Mouse (Mus musculus): ENCODE data around the gene Adgrd1. TPM values are rescaled to one million over a fixed set of nuclear protein-coding genes. Genes with fewer than 3 reads are reported as not detected.

The Adgrd1 gene
- polyA plus RNA-seq, 1 experiment, result not detected

DNA sequence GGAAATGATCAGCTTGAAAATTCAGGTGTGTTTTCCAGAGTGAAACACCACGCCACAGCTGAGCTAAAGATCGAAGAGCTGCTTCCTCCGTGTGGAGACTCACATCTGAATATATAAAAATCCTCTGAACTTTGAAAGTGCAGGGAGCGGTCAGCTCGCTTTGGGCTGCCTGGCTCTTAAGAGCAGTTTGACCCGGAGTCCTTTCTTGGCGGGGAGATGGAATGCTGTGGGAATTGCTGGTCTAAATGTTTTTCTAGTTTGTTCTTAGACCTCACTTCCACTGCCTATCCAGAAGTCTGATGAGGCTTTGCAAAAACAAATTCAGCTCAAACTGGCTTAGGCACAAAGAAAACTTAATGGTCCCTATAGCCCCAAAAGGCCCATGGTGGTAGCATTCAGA lies 90.4 kb downstream of the Adgrd1 start:
- TF ChIP-seq POLR2A (IDR thresholded peaks at IDR 0.05; ENCODE audit: borderline replicate concordance, low read depth, low read length) (no peak), CTCF (IDR thresholded peaks at IDR 0.05; ENCODE audit: low read depth, low read length) (no peak)
- H3K4me1 ChIP-seq (ENCODE audit: control insufficient read depth, insufficient read depth, low read length), result no peaks in the 10 kb centered on the region
- no peak overlapping the region for H3K4me3 ChIP-seq (ENCODE audit: insufficient read depth, low read length)
- H3K27ac ChIP-seq (ENCODE audit: insufficient read depth, low read depth, low read length), result no peak overlapping the region

DNA sequence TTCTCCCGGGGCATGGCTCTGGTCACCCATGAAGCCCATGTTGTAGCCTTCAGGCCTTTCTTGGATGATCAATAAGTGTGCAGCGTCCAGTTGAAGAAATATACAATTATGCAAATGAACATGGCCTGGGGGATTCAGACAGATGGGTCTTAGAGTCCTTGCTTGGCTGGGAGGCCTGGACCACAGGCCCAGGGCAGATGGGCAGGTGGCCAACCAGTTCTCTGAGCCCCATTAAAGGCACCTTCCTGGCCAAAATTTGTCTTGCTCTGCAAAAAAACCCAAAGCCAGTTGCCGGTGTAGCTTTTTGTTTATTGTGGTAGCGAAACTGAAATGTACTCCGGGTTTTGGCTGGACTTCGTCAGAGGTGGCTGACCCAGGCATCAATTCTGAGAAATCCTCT lies 92.5 kb downstream of the Adgrd1 start:
- H3K4me3 ChIP-seq (ENCODE audit: insufficient read depth, low read length), result no peak overlapping the region
- H3K4me1 ChIP-seq (ENCODE audit: control insufficient read depth, insufficient read depth, low read length), result no peaks in the 10 kb centered on the region
- no peak overlapping the region for H3K27ac ChIP-seq (ENCODE audit: insufficient read depth, low read depth, low read length)
- TF ChIP-seq CTCF (IDR thresholded peaks at IDR 0.05; ENCODE audit: low read depth, low read length) (no peak), POLR2A (IDR thresholded peaks at IDR 0.05; ENCODE audit: borderline replicate concordance, low read depth, low read length) (no peak)

DNA sequence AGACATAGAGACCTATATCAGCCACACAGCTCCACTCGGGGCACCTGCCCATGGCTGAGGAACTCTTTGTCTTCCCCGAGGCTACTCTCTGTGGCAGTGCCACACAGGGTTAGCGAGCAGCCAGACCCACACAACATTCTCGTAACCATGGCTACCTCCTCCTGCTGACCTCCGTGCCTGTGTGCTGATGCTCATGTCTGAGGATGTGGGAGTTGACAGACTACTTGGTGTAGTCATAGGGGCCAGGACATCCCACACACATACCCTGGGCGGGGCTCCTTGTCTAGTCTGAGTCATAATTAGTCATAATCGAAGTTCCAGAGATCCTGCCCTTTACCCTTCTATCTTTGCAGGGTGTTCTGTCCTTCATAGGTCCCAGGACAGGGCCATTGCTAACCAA lies 93.5 kb downstream of the Adgrd1 start:
- Histone ChIP-seq H3K4me3 (ENCODE audit: insufficient read depth, low read length) (no peak overlapping the region), H3K27ac (ENCODE audit: insufficient read depth, low read depth, low read length) (no peak overlapping the region), H3K4me1 (ENCODE audit: control insufficient read depth, insufficient read depth, low read length) (no peaks in the 10 kb centered on the region)
- no peak for TF ChIP-seq CTCF (IDR thresholded peaks at IDR 0.05; ENCODE audit: low read depth, low read length)
- TF ChIP-seq POLR2A (IDR thresholded peaks at IDR 0.05; ENCODE audit: borderline replicate concordance, low read depth, low read length), result no peak

DNA sequence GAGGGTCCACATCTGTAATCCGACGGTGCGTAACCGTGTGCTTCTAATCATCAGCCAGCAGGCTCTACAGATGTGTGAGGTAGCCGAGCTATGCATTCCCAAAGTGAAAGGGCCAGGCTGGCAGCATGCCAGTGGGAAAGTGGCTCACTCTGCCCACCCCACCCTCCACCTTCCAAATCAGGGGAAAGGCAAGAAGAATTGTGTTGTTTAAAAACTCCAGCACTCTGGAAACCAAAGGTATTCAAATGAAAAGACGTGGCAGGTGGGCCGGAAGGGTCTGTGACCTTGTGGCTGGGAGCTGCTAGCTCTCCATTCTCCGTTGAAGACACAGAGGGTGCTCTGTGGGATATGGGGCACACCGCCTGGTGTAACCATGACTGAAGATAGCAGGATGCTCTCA lies 100.0 kb downstream of the Adgrd1 start:
- TF ChIP-seq CTCF (IDR thresholded peaks at IDR 0.05; ENCODE audit: low read depth, low read length) (no peak), POLR2A (IDR thresholded peaks at IDR 0.05; ENCODE audit: borderline replicate concordance, low read depth, low read length) (no peak)
- H3K4me3 ChIP-seq (ENCODE audit: insufficient read depth, low read length), result no peak overlapping the region
- H3K27ac ChIP-seq (ENCODE audit: insufficient read depth, low read depth, low read length), result no peak overlapping the region
- H3K4me1 ChIP-seq (ENCODE audit: control insufficient read depth, insufficient read depth, low read length), result no peaks in the 10 kb centered on the region

DNA sequence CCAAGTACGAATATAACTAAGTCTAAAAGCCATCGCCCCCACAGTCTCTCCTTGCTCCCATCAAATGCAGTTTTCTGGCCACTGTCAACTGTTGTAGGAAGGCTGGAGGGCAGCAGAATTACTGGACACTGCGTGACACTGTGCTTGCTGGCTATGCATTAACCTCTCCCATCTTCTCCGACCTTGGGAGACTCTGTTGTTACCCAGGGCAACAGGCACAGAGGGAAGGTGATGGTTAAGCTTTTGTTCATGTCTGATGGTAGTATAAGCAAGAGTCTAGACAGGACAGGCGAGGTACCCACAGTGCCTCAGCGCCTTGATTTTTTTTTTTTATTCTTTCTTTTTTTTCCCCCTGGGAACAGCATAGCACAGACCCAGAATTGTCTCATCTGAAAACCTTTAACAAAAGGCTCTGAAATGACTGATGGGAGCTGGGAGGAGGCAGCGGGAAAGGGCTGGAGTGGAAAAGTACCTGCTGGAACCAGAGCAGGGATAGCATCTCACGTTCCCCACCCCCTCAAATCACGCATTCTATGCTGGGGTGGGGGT lies 100.5 kb downstream of the Adgrd1 start:
- Histone ChIP-seq H3K4me1 (ENCODE audit: control insufficient read depth, insufficient read depth, low read length) (no peaks in the 10 kb centered on the region), H3K4me3 (ENCODE audit: insufficient read depth, low read length) (no peak overlapping the region), H3K27ac (ENCODE audit: insufficient read depth, low read depth, low read length) (no peak overlapping the region)
- no peak for TF ChIP-seq CTCF (IDR thresholded peaks at IDR 0.05; ENCODE audit: low read depth, low read length)

DNA sequence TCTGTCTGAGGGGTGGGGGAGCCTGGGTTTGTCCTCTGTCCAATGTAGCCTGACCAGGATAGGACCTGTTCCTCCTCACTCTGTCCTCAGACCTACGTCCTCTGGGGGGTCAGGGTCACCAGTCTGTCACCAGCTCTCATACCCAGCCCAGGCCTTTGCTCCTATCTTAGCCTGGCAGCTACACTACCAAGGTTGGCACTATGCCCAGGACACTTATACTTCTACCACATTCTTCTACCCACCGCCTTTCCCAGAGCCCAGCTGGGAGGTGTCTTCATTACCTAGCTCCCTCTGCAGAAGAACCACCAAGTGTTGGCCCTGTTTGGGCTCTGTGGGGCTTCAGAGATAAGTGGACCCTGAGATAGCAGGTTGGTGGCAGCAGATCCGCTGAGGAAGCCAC lies 103.6 kb downstream of the Adgrd1 start:
- no peak overlapping the region for H3K27ac ChIP-seq (ENCODE audit: insufficient read depth, low read depth, low read length)
- TF ChIP-seq CTCF (IDR thresholded peaks at IDR 0.05; ENCODE audit: low read depth, low read length) (no peak), POLR2A (IDR thresholded peaks at IDR 0.05; ENCODE audit: borderline replicate concordance, low read depth, low read length) (no peak)
- H3K4me3 ChIP-seq (ENCODE audit: insufficient read depth, low read length), result no peak overlapping the region
- no peaks in the 10 kb centered on the region for H3K4me1 ChIP-seq (ENCODE audit: control insufficient read depth, insufficient read depth, low read length)

DNA sequence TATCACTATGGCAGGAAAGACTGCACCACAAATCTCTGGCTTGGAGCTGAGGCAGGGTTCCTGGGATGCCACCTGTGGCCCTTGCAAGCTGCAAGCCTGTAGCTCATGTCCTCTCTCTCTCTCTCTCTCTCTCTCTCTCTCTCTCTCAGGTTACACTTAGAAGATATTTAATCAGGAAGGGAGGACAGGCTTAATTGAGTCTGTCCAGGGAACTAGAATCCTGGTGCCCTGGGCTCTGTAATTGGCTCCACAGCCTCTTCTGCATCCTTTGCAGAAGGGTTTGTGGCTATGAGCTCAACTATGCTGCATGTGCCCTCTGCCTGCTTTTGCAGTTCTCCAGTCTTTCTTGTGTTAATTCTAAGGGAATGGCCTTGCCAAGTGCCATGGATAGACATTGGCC lies 111.7 kb downstream of the Adgrd1 start:
- no peaks in the 10 kb centered on the region for H3K4me1 ChIP-seq (ENCODE audit: control insufficient read depth, insufficient read depth, low read length)
- TF ChIP-seq POLR2A (IDR thresholded peaks at IDR 0.05; ENCODE audit: borderline replicate concordance, low read depth, low read length), result no peak
- TF ChIP-seq CTCF (IDR thresholded peaks at IDR 0.05; ENCODE audit: low read depth, low read length), result no peak
- H3K27ac ChIP-seq (ENCODE audit: insufficient read depth, low read depth, low read length), result no peak overlapping the region
- H3K4me3 ChIP-seq (ENCODE audit: insufficient read depth, low read length), result no peak overlapping the region

DNA sequence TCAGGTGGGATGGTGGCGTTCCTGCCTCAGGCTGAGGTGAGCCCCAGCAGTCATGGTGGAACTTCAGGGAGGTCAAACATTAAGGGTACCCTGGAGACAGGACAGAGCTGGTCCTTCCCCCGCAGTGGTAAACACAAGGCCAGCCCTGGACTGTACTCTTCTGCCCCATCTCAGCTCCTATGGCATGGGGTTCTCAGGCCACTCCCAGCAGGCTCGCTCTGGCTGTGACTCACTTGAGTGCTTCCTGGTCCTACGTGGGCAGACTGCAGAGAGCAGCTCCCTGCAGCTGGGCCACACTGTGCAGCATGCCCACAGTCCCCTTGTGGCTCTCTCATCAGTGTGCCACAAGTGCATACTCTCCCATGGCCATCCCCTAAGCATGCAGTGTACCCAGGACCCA lies 112.3 kb downstream of the Adgrd1 start:
- no peak overlapping the region for H3K27ac ChIP-seq (ENCODE audit: insufficient read depth, low read depth, low read length)
- no peak for TF ChIP-seq CTCF (IDR thresholded peaks at IDR 0.05; ENCODE audit: low read depth, low read length)

DNA sequence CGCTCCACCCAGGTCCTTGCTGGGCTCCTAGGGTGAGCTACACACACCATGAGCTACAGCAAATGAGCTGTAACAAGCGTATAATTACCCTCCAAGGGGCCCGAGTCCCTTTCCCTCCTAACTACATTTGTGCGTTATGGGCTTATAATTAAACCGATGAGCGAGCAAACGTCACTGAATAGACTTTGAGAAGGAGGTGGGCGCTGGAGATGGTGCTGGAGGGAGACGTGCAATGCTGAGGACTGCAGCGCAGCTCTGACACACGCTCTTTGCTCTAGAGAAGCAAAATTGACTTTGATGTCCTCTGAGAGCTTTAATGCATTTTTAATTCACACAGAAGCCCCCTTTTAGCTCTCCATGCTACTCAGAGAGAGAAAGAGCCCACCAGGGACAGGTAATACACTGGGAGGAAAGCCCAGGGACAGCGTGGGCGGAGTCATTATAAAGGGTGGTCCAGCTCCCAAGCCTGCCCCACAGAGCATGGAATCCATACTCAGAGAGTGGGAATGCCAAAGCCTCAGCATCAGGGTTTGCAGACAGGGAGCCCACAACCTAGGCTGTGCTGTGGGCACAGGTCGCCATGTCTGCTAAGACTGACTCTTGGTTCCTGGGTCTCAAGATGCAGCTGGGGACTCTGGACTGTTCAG lies 115.0 kb downstream of the Adgrd1 start:
- Histone ChIP-seq H3K4me1 (ENCODE audit: control insufficient read depth, insufficient read depth, low read length) (no peaks in the 10 kb centered on the region), H3K27ac (ENCODE audit: insufficient read depth, low read depth, low read length) (no peak overlapping the region), H3K4me3 (ENCODE audit: insufficient read depth, low read length) (no peak overlapping the region)
- no peak for TF ChIP-seq POLR2A (IDR thresholded peaks at IDR 0.05; ENCODE audit: borderline replicate concordance, low read depth, low read length)
- no peak for TF ChIP-seq CTCF (IDR thresholded peaks at IDR 0.05; ENCODE audit: low read depth, low read length)

More for the DNA sequence above, 112.3 kb downstream of the Adgrd1 start:
- Histone ChIP-seq H3K4me1 (ENCODE audit: control insufficient read depth, insufficient read depth, low read length) (no peaks in the 10 kb centered on the region), H3K4me3 (ENCODE audit: insufficient read depth, low read length) (no peak overlapping the region)

DNA sequence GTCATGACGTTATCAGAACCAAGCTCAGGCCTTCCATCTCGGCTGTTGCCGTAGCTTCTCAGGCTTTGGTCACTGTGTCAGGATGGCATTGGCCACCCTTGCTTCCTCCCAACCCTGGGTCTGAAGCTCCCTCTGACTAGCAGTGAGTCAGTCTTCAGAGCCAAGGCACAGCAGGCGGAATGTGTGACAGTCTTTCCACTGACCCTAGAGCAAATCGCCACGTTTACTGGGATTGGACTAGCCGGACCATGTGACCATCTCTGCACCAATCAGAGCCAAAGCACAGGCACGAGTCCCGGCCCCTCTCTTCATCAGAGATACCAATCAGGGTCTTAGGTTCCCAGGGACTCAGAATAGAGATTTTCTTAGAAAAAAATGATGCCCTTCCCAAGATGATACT lies 117.5 kb downstream of the Adgrd1 start:
- TF ChIP-seq CTCF (IDR thresholded peaks at IDR 0.05; ENCODE audit: low read depth, low read length) (no peak), POLR2A (IDR thresholded peaks at IDR 0.05; ENCODE audit: borderline replicate concordance, low read depth, low read length) (no peak)
- H3K27ac ChIP-seq (ENCODE audit: insufficient read depth, low read depth, low read length), result no peak overlapping the region
- H3K4me3 ChIP-seq (ENCODE audit: insufficient read depth, low read length), result no peak overlapping the region
- H3K4me1 ChIP-seq (ENCODE audit: control insufficient read depth, insufficient read depth, low read length), result no peaks in the 10 kb centered on the region

DNA sequence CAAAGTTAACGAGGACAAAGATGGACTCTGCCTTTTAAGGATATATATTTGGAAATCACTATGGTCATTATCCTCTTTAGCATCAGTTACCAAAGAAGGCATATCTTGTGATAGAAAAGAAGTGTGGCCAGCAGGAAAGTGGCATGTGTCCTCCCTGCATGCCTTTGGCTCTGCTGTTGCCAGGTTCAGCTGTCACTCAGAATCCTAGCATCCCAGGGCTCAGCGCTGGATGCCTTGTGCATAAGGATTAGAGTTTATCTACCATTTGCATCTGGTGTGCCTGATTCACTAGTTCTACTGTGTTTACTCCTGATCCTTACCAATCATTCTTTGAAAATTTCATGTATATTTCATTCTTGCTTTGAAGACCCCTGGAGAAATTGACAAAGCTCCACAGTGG lies 119.5 kb downstream of the Adgrd1 start:
- Histone ChIP-seq H3K4me1 (ENCODE audit: control insufficient read depth, insufficient read depth, low read length) (no peaks in the 10 kb centered on the region), H3K4me3 (ENCODE audit: insufficient read depth, low read length) (no peak overlapping the region), H3K27ac (ENCODE audit: insufficient read depth, low read depth, low read length) (no peak overlapping the region)
- TF ChIP-seq CTCF (IDR thresholded peaks at IDR 0.05; ENCODE audit: low read depth, low read length) (no peak), POLR2A (IDR thresholded peaks at IDR 0.05; ENCODE audit: borderline replicate concordance, low read depth, low read length) (no peak)

All from bone marrow macrophage, adult 2 months (primary cell).